Mouse (Mus musculus): Measurements from ENCODE around the gene Grin1. TPM values are rescaled to one million over a fixed set of nuclear protein-coding genes. Genes with fewer than 3 reads are reported as not detected.
A peak's percentile ranks its signal among the peaks of the same experiment; 100 is the strongest.

The Grin1 gene
- polyA plus RNA-seq, 1 experiment from 2014 or later: not detected

GRCm38 (mm10) chr2:25311491-25311891 lies 7.5 kb downstream of the Grin1 start:
- H3K27ac ChIP-seq (replicated peaks in 1 of 2; ENCODE audit: control insufficient read depth in 1 of 2, insufficient read depth in 1 of 2, low read depth in 2 of 2, low read length in 2 of 2): no peak overlapping the region
- H3K4me1 ChIP-seq (ENCODE audit: control insufficient read depth in 2 of 2, insufficient read depth in 2 of 2, low read length in 2 of 2): no peaks in the 10 kb centered on the region
- H3K27me3 ChIP-seq (ENCODE audit: control insufficient read depth, insufficient read depth, low read length): peaks cover 80% of the 10 kb centered on the region
- no peak overlapping the region for H3K4me3 ChIP-seq (ENCODE audit: control insufficient read depth in 1 of 2, insufficient read depth in 1 of 2, low read depth in 1 of 2, low read length in 2 of 2)
- no peak overlapping the region for H3K9ac ChIP-seq (ENCODE audit: low read length)
- WGBS: 6% methylated on average over 11 of the region's 11 CpGs
- no peak for ATAC-seq (ENCODE audit: insufficient number of reproducible peaks, insufficient read depth, low FRiP score, low read depth)
- no peaks in the 10 kb centered on the region for H3K9me3 ChIP-seq (ENCODE audit: control insufficient read depth, low read length)
- no peaks in the 10 kb centered on the region for H3K36me3 ChIP-seq (ENCODE audit: control insufficient read depth, insufficient read depth, low read length)
- no peak overlapping the region for H3K4me2 ChIP-seq (ENCODE audit: low read length)

- Histone ChIP-seq H3K4me2 (ENCODE audit: low read length) (no peak overlapping the region), H3K27ac (replicated peaks in 1 of 2; ENCODE audit: control insufficient read depth in 1 of 2, insufficient read depth in 1 of 2, low read depth in 2 of 2, low read length in 2 of 2) (no peak overlapping the region), H3K4me1 (ENCODE audit: control insufficient read depth in 2 of 2, insufficient read depth in 2 of 2, low read length in 2 of 2) (no peaks in the 10 kb centered on the region), H3K4me3 (ENCODE audit: control insufficient read depth in 1 of 2, insufficient read depth in 1 of 2, low read depth in 1 of 2, low read length in 2 of 2) (no peak overlapping the region), H3K27me3 (ENCODE audit: control insufficient read depth, insufficient read depth, low read length) (peaks cover 80% of the 10 kb centered on the region), H3K36me3 (ENCODE audit: control insufficient read depth, insufficient read depth, low read length) (no peaks in the 10 kb centered on the region), H3K9ac (ENCODE audit: low read length) (no peak overlapping the region), H3K9me3 (ENCODE audit: control insufficient read depth, low read length) (no peaks in the 10 kb centered on the region)
- WGBS: 1% methylated on average over 21 of the region's 22 CpGs
- ATAC-seq (ENCODE audit: insufficient number of reproducible peaks, insufficient read depth, low FRiP score, low read depth): no peak
These were observed 8.0 kb downstream of the Grin1 start for GRCm38 (mm10) chr2:25310969-25311368.

GRCm38 (mm10) chr2:25310180-25310579 lies 8.8 kb downstream of the Grin1 start:
- WGBS: 47% methylated on average over 10 of the region's 10 CpGs
- ATAC-seq (ENCODE audit: insufficient number of reproducible peaks, insufficient read depth, low FRiP score, low read depth): no peak

DNA sequence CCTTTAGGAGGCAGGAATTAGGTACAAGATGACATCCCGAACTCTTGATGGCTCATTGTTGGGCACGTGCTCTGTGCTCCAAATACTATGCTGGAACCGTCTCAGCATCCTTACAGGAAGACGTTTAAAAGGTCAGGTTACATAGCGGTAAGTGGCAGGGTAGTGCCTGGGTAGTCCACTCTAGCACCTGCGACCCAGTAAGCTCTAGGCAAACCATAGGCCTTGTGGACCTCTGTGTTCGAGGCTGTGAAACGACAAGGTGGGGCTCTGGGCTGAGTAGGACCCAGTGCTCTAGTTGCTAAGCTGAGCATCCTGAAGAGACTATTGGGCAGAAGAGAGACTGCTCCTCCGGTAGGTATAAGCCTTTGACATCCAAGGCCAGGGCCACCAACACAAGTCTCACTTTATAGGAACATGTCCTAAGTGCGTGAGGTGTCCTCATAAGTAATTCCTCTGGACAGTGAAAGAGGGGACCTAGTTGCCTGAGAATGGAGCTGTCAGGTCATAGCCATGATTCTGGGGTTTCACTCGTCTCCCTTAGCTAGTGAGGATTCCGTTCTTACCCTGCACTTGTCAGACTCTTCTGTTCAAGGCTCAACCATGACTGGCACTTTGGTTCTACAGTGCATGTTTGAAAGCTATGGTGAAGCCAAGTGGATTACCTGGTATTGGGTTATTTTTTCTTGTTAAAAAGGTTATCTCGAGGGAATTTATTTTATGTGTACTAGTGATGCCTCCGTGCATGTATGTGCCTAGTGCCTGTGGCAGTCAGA lies 13.2 kb downstream of the Grin1 start:
- Histone ChIP-seq H3K4me2 (ENCODE audit: low read length) (peak overlapping the region; percentile 73), H3K4me3 (ENCODE audit: control insufficient read depth in 1 of 2, insufficient read depth in 1 of 2, low read depth in 1 of 2, low read length in 2 of 2) (no peak overlapping the region), H3K4me1 (ENCODE audit: control insufficient read depth in 2 of 2, insufficient read depth in 2 of 2, low read length in 2 of 2) (peaks cover 4 to 5% of the 10 kb centered on the region in 2 experiments; a peak in 1 of 4 replicates), H3K36me3 (ENCODE audit: control insufficient read depth, insufficient read depth, low read length) (no peaks in the 10 kb centered on the region), H3K27ac (replicated peaks in 1 of 2; ENCODE audit: control insufficient read depth in 1 of 2, insufficient read depth in 1 of 2, low read depth in 2 of 2, low read length in 2 of 2) (no peak overlapping the region), H3K9me3 (ENCODE audit: control insufficient read depth, low read length) (no peaks in the 10 kb centered on the region), H3K9ac (ENCODE audit: low read length) (no peak overlapping the region), H3K27me3 (ENCODE audit: control insufficient read depth, insufficient read depth, low read length) (peaks cover 80% of the 10 kb centered on the region)
- 42% methylated on average over 14 of the region's 14 CpGs for WGBS
- no peak for ATAC-seq (ENCODE audit: insufficient number of reproducible peaks, insufficient read depth, low FRiP score, low read depth)

More at GRCm38 (mm10) chr2:25310180-25310579, 8.8 kb downstream of the Grin1 start:
- Histone ChIP-seq H3K9ac (ENCODE audit: low read length) (no peak overlapping the region), H3K36me3 (ENCODE audit: control insufficient read depth, insufficient read depth, low read length) (no peaks in the 10 kb centered on the region), H3K4me3 (ENCODE audit: control insufficient read depth in 1 of 2, insufficient read depth in 1 of 2, low read depth in 1 of 2, low read length in 2 of 2) (no peak overlapping the region), H3K27me3 (ENCODE audit: control insufficient read depth, insufficient read depth, low read length) (peaks cover 87% of the 10 kb centered on the region), H3K4me1 (ENCODE audit: control insufficient read depth in 2 of 2, insufficient read depth in 2 of 2, low read length in 2 of 2) (0 out of 4 replicates have a peak, but pooled peaks cover 0 to 1% of the 10 kb centered on the region in 2 experiments), H3K27ac (replicated peaks in 1 of 2; ENCODE audit: control insufficient read depth in 1 of 2, insufficient read depth in 1 of 2, low read depth in 2 of 2, low read length in 2 of 2) (no peak overlapping the region), H3K9me3 (ENCODE audit: control insufficient read depth, low read length) (no peaks in the 10 kb centered on the region), H3K4me2 (ENCODE audit: low read length) (no peak overlapping the region)

- 0 out of 2 replicates have a peak, but pooled peaks have one; percentile 26 for ATAC-seq (ENCODE audit: insufficient number of reproducible peaks, insufficient read depth, low FRiP score, low read depth)
- 3% methylated on average over 41 of the region's 45 CpGs for WGBS
- Histone ChIP-seq H3K9me3 (ENCODE audit: control insufficient read depth, low read length) (no peaks in the 10 kb centered on the region), H3K4me2 (ENCODE audit: low read length) (peak overlapping the region; percentile 73), H3K9ac (ENCODE audit: low read length) (peak overlapping the region; percentile 25; the same call in 1 of the 2 replicates), H3K4me1 (ENCODE audit: control insufficient read depth in 2 of 2, insufficient read depth in 2 of 2, low read length in 2 of 2) (peaks cover 4 to 5% of the 10 kb centered on the region in 2 experiments; a peak in 1 of 4 replicates), H3K27me3 (ENCODE audit: control insufficient read depth, insufficient read depth, low read length) (peaks cover 72% of the 10 kb centered on the region), H3K36me3 (ENCODE audit: control insufficient read depth, insufficient read depth, low read length) (no peaks in the 10 kb centered on the region), H3K27ac (replicated peaks in 1 of 2; ENCODE audit: control insufficient read depth in 1 of 2, insufficient read depth in 1 of 2, low read depth in 2 of 2, low read length in 2 of 2) (no peak overlapping the region), H3K4me3 (ENCODE audit: control insufficient read depth in 1 of 2, insufficient read depth in 1 of 2, low read depth in 1 of 2, low read length in 2 of 2) (peak overlapping the region; percentile 31 to 44)
These were observed 14.1 kb downstream of the Grin1 start for GRCm38 (mm10) chr2:25304657-25305541.

DNA sequence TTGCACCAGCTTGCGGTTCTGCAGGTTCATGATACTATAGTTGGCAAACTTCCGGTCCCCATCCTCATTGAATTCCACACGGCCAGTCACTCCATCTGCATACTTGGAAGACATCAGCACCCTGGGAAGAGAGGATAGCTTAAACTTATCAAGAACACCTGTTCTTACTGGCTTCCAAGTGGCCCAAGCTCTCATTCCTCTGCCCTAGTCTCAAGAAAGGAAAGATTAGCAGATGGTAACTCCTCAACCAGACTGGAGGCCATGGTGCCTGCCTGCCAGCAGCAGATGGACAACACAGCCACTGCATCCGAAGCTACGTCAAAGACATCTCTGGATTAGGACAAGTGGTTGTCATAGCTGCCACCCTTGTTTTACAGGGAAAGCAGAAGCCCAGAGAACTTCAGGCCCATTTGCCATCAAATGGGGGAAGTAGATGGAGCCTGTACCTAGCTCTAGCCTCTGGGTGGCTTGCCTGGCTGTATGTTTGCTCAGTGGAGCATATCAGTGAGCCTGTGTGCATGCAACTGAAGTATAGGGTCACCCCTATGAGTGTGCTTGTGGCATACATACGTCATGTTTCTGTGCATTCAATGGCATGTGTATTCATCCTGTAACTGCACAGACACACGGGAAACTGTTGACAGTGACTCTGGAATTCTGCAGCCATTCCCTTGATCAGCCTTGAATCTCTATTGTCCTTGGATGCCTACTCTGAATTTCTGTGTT lies 14.9 kb downstream of the Grin1 start:
- Histone ChIP-seq H3K4me2 (ENCODE audit: low read length) (no peak overlapping the region), H3K36me3 (ENCODE audit: control insufficient read depth, insufficient read depth, low read length) (no peaks in the 10 kb centered on the region), H3K4me1 (ENCODE audit: control insufficient read depth in 2 of 2, insufficient read depth in 2 of 2, low read length in 2 of 2) (peaks cover 4 to 5% of the 10 kb centered on the region in 2 experiments; a peak in 1 of 4 replicates), H3K4me3 (ENCODE audit: control insufficient read depth in 1 of 2, insufficient read depth in 1 of 2, low read depth in 1 of 2, low read length in 2 of 2) (no peak overlapping the region), H3K27ac (replicated peaks in 1 of 2; ENCODE audit: control insufficient read depth in 1 of 2, insufficient read depth in 1 of 2, low read depth in 2 of 2, low read length in 2 of 2) (no peak overlapping the region), H3K9ac (ENCODE audit: low read length) (no peak overlapping the region), H3K9me3 (ENCODE audit: control insufficient read depth, low read length) (no peaks in the 10 kb centered on the region), H3K27me3 (ENCODE audit: control insufficient read depth, insufficient read depth, low read length) (peaks cover 65% of the 10 kb centered on the region)
- WGBS: 69% methylated on average over 7 of the region's 7 CpGs
- no peak for ATAC-seq (ENCODE audit: insufficient number of reproducible peaks, insufficient read depth, low FRiP score, low read depth)

DNA sequence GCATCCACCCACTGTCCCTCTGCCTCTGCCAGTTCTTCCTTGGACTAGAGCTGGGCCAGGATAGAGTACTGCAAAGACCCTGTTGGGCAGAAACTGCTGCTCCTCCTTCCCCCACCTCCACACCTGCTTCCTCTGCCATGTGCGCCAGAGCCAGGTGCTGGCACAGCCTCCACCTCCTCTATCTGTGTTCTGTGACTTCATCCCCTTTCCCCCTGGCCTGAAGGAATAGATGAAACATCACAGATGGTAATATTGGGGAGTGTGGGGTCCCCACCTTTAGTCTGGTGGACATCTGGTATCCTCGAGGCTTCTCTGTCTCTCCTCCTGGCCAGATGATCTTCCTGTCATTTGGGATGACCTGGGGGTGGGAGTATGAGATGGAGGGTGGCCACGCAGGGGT lies 15.5 kb downstream of the Grin1 start:
- Histone ChIP-seq H3K9ac (ENCODE audit: low read length) (no peak overlapping the region), H3K27ac (replicated peaks in 1 of 2; ENCODE audit: control insufficient read depth in 1 of 2, insufficient read depth in 1 of 2, low read depth in 2 of 2, low read length in 2 of 2) (no peak overlapping the region), H3K4me1 (ENCODE audit: control insufficient read depth in 2 of 2, insufficient read depth in 2 of 2, low read length in 2 of 2) (peaks cover 4 to 5% of the 10 kb centered on the region in 2 experiments; a peak in 1 of 4 replicates), H3K27me3 (ENCODE audit: control insufficient read depth, insufficient read depth, low read length) (peaks cover 58% of the 10 kb centered on the region), H3K4me3 (ENCODE audit: control insufficient read depth in 1 of 2, insufficient read depth in 1 of 2, low read depth in 1 of 2, low read length in 2 of 2) (no peak overlapping the region), H3K36me3 (ENCODE audit: control insufficient read depth, insufficient read depth, low read length) (no peaks in the 10 kb centered on the region), H3K9me3 (ENCODE audit: control insufficient read depth, low read length) (no peaks in the 10 kb centered on the region), H3K4me2 (ENCODE audit: low read length) (no peak overlapping the region)
- no peak for ATAC-seq (ENCODE audit: insufficient number of reproducible peaks, insufficient read depth, low FRiP score, low read depth)
- 59% methylated on average over 3 of the region's 3 CpGs for WGBS

Data from heart, embryonic 14.5 days (tissue).